ENCODE assay signal across 7 mouse cellular contexts in genomic region chr5:136458102-136458863, GRCm38 (mm10).
DNase-seq lines count a peak whose midpoint lies in the region; ATAC-seq and TF ChIP-seq lines count a peak whose summit lies in the region.

No protein-coding gene starts in this region.

- peak overlapping the region; percentile 40; the same call in 1 of the 2 replicates for H3K9ac ChIP-seq in heart, embryonic 16.5 days (ENCODE audit: low read length)
- H3K9ac ChIP-seq in liver, postnatal 0 days (replicated peaks), result no peak overlapping the region

- no peak for ATAC-seq in heart, embryonic 16.5 days (replicated peaks; ENCODE audit: extremely low read depth, insufficient read depth, low FRiP score)
- peak; percentile 62 for ATAC-seq in liver, postnatal 0 days

- H3K36me3 ChIP-seq in heart, embryonic 16.5 days (ENCODE audit: control insufficient read depth, insufficient read depth), result peaks cover 2% of the 10 kb centered on the region; the same call in 1 of the 2 replicates
- H3K36me3 ChIP-seq in liver, postnatal 0 days (replicated peaks; ENCODE audit: insufficient read depth, low read length), result no peaks in the 10 kb centered on the region

- H3K27ac ChIP-seq in heart, embryonic 16.5 days (ENCODE audit: low read length), result peak overlapping the region; percentile 77
- H3K27ac ChIP-seq in liver, postnatal 0 days (ENCODE audit: low read depth), result peak overlapping the region; percentile 44; the same call in 1 of the 2 replicates

- H3K4me3 ChIP-seq in heart, embryonic 16.5 days (ENCODE audit: low read length), result no peak overlapping the region
- H3K4me3 ChIP-seq in liver, postnatal 0 days (ENCODE audit: low read depth, low read length), result no peak overlapping the region

- TF ChIP-seq CTCF in liver, postnatal 0 days (IDR thresholded peaks at IDR 0.05; ENCODE audit: low read depth), result no peak

- peaks cover 62% of the 10 kb centered on the region for H3K4me1 ChIP-seq in heart, embryonic 16.5 days (ENCODE audit: control insufficient read depth, insufficient read depth, low read length)
- H3K4me1 ChIP-seq in liver, postnatal 0 days (ENCODE audit: insufficient read depth), result peaks cover 21% of the 10 kb centered on the region

- peak; percentile 23 for DNase-seq in CD4-positive helper T cell, adult 2 months (ENCODE audit: low read depth, low spot score)
- DNase-seq in Muller cell, postnatal 12 days (ENCODE audit: inconsistent ontology term), result peak; percentile 43
- no peak for DNase-seq in liver, postnatal 0 days
- DNase-seq in cerebellum, postnatal 14 days, result no peak
- no peak for DNase-seq in retina, embryonic 14.5 days (ENCODE audit: low spot score)
- DNase-seq in gastrocnemius, adult 8-10 months (ENCODE audit: low spot score in 2 of 2), result no peak

- peak; percentile 82 for TF ChIP-seq EP300 in liver, postnatal 0 days (IDR thresholded peaks at IDR 0.05; ENCODE audit: low read depth)

- no peak overlapping the region for H3K4me2 ChIP-seq in heart, embryonic 16.5 days (ENCODE audit: low read depth, low read length)
- H3K4me2 ChIP-seq in liver, postnatal 0 days (ENCODE audit: low read depth, low read length), result no peak overlapping the region

- no peaks in the 10 kb centered on the region for H3K27me3 ChIP-seq in heart, embryonic 16.5 days (ENCODE audit: control insufficient read depth, insufficient read depth, low read length)
- no peaks in the 10 kb centered on the region for H3K27me3 ChIP-seq in liver, postnatal 0 days (ENCODE audit: insufficient read depth, low read length)

- H3K9me3 ChIP-seq in heart, embryonic 16.5 days (replicated peaks; ENCODE audit: control insufficient read depth, low read length), result no peaks in the 10 kb centered on the region
- no peaks in the 10 kb centered on the region for H3K9me3 ChIP-seq in liver, postnatal 0 days (ENCODE audit: low read length)

- WGBS in heart, embryonic 16.5 days, result 30% methylated on average over 7 of the region's 7 CpGs
- 39% methylated on average over 7 of the region's 7 CpGs for WGBS in liver, postnatal 0 days (ENCODE audit: insufficient replicate concordance)

Comparison
In these comparisons a context has a peak if more than half of its experiments do, and no peak if none do; other contexts are left out.
1. DNase-seq: peak in CD4-positive helper T cell, adult 2 months (single experiment) and Muller cell, postnatal 12 days (single experiment); none in liver, postnatal 0 days (single experiment), cerebellum, postnatal 14 days (0 of 2), retina, embryonic 14.5 days (single experiment) and gastrocnemius, adult 8-10 months (0 of 2).